ENCODE assay signal across 8 mouse cellular contexts in the genomic region with DNA sequence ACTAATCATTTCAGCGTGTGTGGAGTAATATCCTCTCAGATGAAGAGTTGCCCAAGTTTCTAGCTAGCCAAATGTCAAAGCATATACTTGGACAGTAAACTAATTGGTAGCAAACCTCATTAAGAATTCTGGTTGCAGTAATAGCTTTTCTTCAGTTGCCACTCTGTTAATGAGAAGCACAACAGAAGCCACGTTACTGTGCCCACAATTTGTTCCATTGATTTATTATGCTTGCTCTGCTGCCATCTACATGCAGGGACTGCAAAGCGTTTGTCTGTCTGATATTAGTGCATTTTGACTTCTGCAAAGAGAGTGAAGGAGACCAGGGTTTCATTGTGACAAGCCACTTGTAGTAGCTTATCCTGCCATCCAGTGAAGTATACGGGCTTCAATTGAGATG. TPM values are rescaled to one million over a fixed set of nuclear protein-coding genes. Genes with fewer than 3 reads are reported as not detected.
A peak's percentile ranks its signal among the peaks of the same experiment; 100 is the strongest.
DNase-seq lines count a peak whose midpoint lies in the region.

No protein-coding gene starts in this region.

- DNase-seq in cerebellum, adult 9-10 months: peak; percentile 6
- DNase-seq in cerebellum, adult 11 months: no peak
- peak; percentile 4 for DNase-seq in left cerebral cortex, adult 11 months (ENCODE audit: low spot score)
- DNase-seq in left cerebral cortex, postnatal 36 days (ENCODE audit: low spot score in 2 of 2): no peak
- peak; percentile 17 for DNase-seq in embryo, embryonic 11 days
- DNase-seq in layer of hippocampus, postnatal 36 days: peak; percentile 29 to 42
- DNase-seq in urinary bladder, postnatal 36 days (ENCODE audit: low spot score in 2 of 2): no peak
- DNase-seq in kidney, postnatal 10 days: no peak

- intact Hi-C loops in left cerebral cortex, postnatal 36 days (cut with DNase I): loop anchor here (5.0 kb wide), 1 partner anchor 382 kb away; a partner anchor contains a TSS

RNA-seq across cellular contexts. Expression of a gene that starts 6.8 kb away (rescaled TPM):
- not detected for total RNA-seq in left cerebral cortex, postnatal 36 days (2021)
- total RNA-seq in layer of hippocampus, postnatal 36 days (2021): not detected

Comparison
In these comparisons a context has a peak if more than half of its experiments do, and no peak if none do; other contexts are left out.
1. DNase-seq: peak in cerebellum, adult 9-10 months (single experiment), left cerebral cortex, adult 11 months (single experiment), embryo, embryonic 11 days (single experiment) and layer of hippocampus, postnatal 36 days (2 of 2); none in cerebellum, adult 11 months (single experiment), left cerebral cortex, postnatal 36 days (0 of 2), urinary bladder, postnatal 36 days (0 of 2) and kidney, postnatal 10 days (single experiment).